Mouse (Mus musculus) stomach, embryonic 16.5 days (tissue): ENCODE data around the gene Spsb4. TPM values are rescaled to one million over a fixed set of nuclear protein-coding genes. Genes with fewer than 3 reads are reported as not detected.
A peak's percentile ranks its signal among the peaks of the same experiment; 100 is the strongest.

Source experiments
- ATAC-seq: fragments of 200-750 bp; cut with Nextera tagmentation; 2 replicates; pipeline ENCODE4 v1.8.0; 2017; ENCODE audit warnings: moderate number of reproducible peaks, moderate TSS enrichment; ENCODE audit not compliant: insufficient read depth, low FRiP score
- H3K27ac ChIP-seq: fragments of 300-500 bp; sonication (generic); 2 replicates; pipeline ENCODE4 v1.5.1; 2014; ENCODE audit warnings: low read length
- H3K27me3 ChIP-seq: fragments of 300-500 bp; sonication (generic); 2 replicates; pipeline ENCODE4 v1.6.1; 2014; ENCODE audit warnings: low read length, control low read depth, mixed read lengths; ENCODE audit not compliant: control insufficient read depth, insufficient read depth
- H3K36me3 ChIP-seq: fragments of 300-500 bp; sonication (generic); 2 replicates; pipeline ENCODE4 v1.6.1; 2014; ENCODE audit warnings: low read length; ENCODE audit not compliant: control insufficient read depth, insufficient read depth
- H3K4me1 ChIP-seq: fragments of 300-500 bp; sonication (generic); 2 replicates; pipeline ENCODE4 v1.6.1; 2014; ENCODE audit warnings: low read length, control low read depth, mixed read lengths; ENCODE audit not compliant: control insufficient read depth, insufficient read depth
- H3K4me2 ChIP-seq: fragments of 300-500 bp; sonication (generic); 2 replicates; pipeline ENCODE4 v1.6.1; 2014; ENCODE audit warnings: low read depth, low read length, mixed read lengths
- H3K4me3 ChIP-seq: fragments of 300-500 bp; sonication (generic); replicated peaks from 2 replicates; pipeline ENCODE4 v1.5.1; 2014; ENCODE audit warnings: mild to moderate bottlenecking, low read length
- H3K9ac ChIP-seq: fragments of 300-500 bp; sonication (generic); 2 replicates; pipeline ENCODE4 v1.6.1; 2014; ENCODE audit warnings: low read length
- H3K9me3 ChIP-seq: fragments of 300-500 bp; sonication (generic); replicated peaks from 2 replicates; pipeline ENCODE4 v1.6.1; 2016; ENCODE audit warnings: low read length, control low read depth; ENCODE audit not compliant: control insufficient read depth
- WGBS: fragments of 180-500 bp; shearing (Covaris S2); extraction: QIAGEN DNeasy Blood & Tissue Kit; methylation state at CpG from one replicate; pipeline ENCODE4 v1.1.7; 2014; 5-methylcytosine and 5-hydroxymethylcytosine counted together
- polyA plus RNA-seq: library from polyadenylated mRNA; unstranded; fragments of >200 nt; fragmentation: Nextera tagmentation; extraction: Ambion mirVana; gene quantifications from 2 replicates; pipeline ENCODE4 v1.2.1, GENCODE M21; 2015

Spsb4 gene
- polyA plus RNA-seq, 1 experiment from 2014 or later = 14.2 TPM

GRCm38 (mm10) chr9:96962714-96963113, 55.9 kb downstream of the Spsb4 start:
- H3K4me3 ChIP-seq = no peak overlapping the region
- H3K4me1 ChIP-seq = peaks cover 3% of the 10 kb centered on the region; the same call in 1 of the 2 replicates
- no peak overlapping the region for H3K4me2 ChIP-seq
- H3K27me3 ChIP-seq = no peaks in the 10 kb centered on the region
- H3K27ac ChIP-seq = no peak overlapping the region
- H3K36me3 ChIP-seq = no peaks in the 10 kb centered on the region
- H3K9ac ChIP-seq = no peak overlapping the region
- 0 out of 2 replicates have a peak, but pooled peaks have one; percentile 8 for ATAC-seq
- H3K9me3 ChIP-seq = no peaks in the 10 kb centered on the region
- 61% methylated on average over 8 of the region's 8 CpGs for WGBS

GRCm38 (mm10) chr9:96961986-96962701, 56.5 kb downstream of the Spsb4 start:
- no peak overlapping the region for H3K4me2 ChIP-seq
- no peaks in the 10 kb centered on the region for H3K36me3 ChIP-seq
- WGBS = 55% methylated on average over 17 of the region's 17 CpGs
- H3K9me3 ChIP-seq = no peaks in the 10 kb centered on the region
- no peak overlapping the region for H3K9ac ChIP-seq
- no peak overlapping the region for H3K4me3 ChIP-seq
- no peaks in the 10 kb centered on the region for H3K27me3 ChIP-seq
- H3K27ac ChIP-seq = no peak overlapping the region
- peak; percentile 33; the same call in 1 of the 2 replicates for ATAC-seq
- H3K4me1 ChIP-seq = peaks cover 3% of the 10 kb centered on the region; the same call in 1 of the 2 replicates

DNA sequence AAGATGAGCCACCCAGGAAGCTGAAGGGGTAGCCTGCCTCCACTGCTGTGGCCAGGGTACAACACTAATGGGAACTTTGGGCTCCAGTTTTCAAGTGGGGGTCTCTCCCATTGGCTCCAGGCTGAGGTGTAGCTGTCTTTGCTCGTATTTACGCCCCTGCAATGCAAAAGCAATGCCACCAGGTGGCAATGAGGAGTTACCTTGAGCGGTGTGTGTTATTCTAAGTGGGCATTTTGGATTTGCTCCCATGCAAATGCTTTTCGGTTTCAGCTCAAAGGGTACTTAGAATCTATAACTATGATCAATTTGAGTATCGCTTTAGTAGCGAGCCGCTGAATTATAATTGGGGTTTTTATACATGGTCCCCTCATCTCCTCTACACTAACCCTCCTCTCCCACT, 57.6 kb downstream of the Spsb4 start:
- H3K4me1 ChIP-seq = peaks cover 3% of the 10 kb centered on the region; the same call in 1 of the 2 replicates
- no peak overlapping the region for H3K4me3 ChIP-seq
- WGBS = 58% methylated on average over 7 of the region's 7 CpGs
- no peak for ATAC-seq
- no peaks in the 10 kb centered on the region for H3K36me3 ChIP-seq
- H3K27me3 ChIP-seq = no peaks in the 10 kb centered on the region
- no peak overlapping the region for H3K4me2 ChIP-seq
- H3K9ac ChIP-seq = no peak overlapping the region
- H3K9me3 ChIP-seq = no peaks in the 10 kb centered on the region
- H3K27ac ChIP-seq = no peak overlapping the region

DNA sequence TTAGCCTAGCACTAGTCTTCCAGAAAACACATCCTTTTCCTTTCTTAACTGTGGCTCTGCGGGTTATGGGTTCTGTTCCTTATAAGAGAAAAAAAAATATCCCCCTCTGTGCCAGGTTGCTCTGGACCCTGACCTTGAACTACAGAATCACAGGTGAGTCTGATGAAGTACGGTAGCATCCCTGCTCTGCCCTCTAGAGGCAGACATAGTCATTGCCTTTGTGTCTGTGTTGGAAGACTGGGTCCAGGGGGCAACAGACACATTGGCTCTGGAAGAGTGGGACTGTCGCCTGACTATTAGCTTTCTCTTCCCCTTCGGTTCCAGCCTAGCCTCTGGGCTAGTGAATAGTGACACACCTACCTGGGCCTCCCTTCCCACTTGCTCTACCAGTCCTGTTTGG, 58.4 kb downstream of the Spsb4 start:
- Histone ChIP-seq H3K9ac (no peak overlapping the region), H3K4me3 (no peak overlapping the region), H3K9me3 (no peaks in the 10 kb centered on the region), H3K4me2 (no peak overlapping the region), H3K27ac (no peak overlapping the region), H3K4me1 (peaks cover 3% of the 10 kb centered on the region; the same call in 1 of the 2 replicates), H3K36me3 (no peaks in the 10 kb centered on the region), H3K27me3 (no peaks in the 10 kb centered on the region)
- ATAC-seq = no peak
- 84% methylated on average over 4 of the region's 4 CpGs for WGBS

DNA sequence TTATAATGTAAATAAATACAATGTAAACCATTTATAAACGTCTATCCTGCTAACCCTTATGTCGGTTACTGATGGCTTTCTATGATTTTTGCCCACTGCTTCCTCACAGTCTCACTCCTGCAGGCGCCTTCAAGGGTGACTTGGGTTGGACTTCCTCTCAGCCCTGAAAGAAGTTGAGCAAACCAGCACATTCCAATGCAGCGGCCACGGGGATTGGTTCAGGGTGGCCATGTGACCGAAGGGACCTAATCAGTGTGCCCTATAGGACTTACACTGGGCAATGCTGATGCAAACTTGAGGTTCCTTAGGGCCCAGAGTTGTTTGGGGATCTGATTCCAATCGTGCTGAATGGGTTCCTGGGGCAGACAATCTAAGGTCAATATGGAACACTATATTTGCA, 59.2 kb downstream of the Spsb4 start:
- no peaks in the 10 kb centered on the region for H3K9me3 ChIP-seq
- no peaks in the 10 kb centered on the region for H3K36me3 ChIP-seq
- no peak overlapping the region for H3K4me2 ChIP-seq
- WGBS = 74% methylated on average over 7 of the region's 7 CpGs
- peaks cover 3% of the 10 kb centered on the region; the same call in 1 of the 2 replicates for H3K4me1 ChIP-seq
- ATAC-seq = no peak
- no peak overlapping the region for H3K27ac ChIP-seq
- H3K27me3 ChIP-seq = no peaks in the 10 kb centered on the region
- H3K4me3 ChIP-seq = no peak overlapping the region
- no peak overlapping the region for H3K9ac ChIP-seq

DNA sequence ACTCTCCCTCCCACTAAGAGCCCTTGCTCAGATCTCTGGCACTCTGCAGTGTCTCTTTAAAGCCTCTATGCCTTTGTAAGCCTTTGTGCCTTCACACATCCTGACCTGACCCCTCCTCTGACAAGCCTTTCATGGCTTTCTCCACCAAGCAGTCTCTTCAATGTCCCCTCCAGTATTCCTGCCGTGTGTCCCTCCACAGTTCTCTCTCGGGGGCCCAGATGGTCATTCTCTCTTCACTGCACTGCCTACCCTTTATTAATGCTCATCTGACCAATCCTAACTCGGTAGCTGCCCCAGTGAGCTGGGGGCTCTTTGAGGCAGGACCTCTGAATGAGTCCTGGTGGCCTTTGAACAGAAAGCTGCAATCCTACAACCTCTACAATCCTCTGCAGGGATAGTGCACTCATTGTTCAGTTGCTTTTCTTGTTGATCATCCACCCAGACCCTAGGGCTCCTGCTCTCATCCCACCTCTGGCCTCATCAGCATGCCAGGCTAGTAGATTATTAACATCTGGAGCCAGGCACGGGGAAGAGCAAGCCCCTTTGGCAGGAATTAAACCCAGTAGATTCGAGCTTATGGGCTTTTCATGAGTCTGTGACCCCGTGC, 60.5 kb downstream of the Spsb4 start:
- ATAC-seq = no peak
- 37% methylated on average over 6 of the region's 6 CpGs for WGBS
- Histone ChIP-seq H3K9ac (no peak overlapping the region), H3K9me3 (no peaks in the 10 kb centered on the region), H3K27ac (no peak overlapping the region), H3K4me1 (0 out of 2 replicates have a peak, but pooled peaks cover 2% of the 10 kb centered on the region), H3K36me3 (no peaks in the 10 kb centered on the region), H3K4me2 (no peak overlapping the region), H3K27me3 (no peaks in the 10 kb centered on the region), H3K4me3 (no peak overlapping the region)

GRCm38 (mm10) chr9:96957298-96957865, 61.3 kb downstream of the Spsb4 start:
- Histone ChIP-seq H3K36me3 (no peaks in the 10 kb centered on the region), H3K9ac (no peak overlapping the region), H3K4me2 (no peak overlapping the region), H3K9me3 (no peaks in the 10 kb centered on the region), H3K27me3 (no peaks in the 10 kb centered on the region), H3K4me1 (peaks cover 4% of the 10 kb centered on the region; the same call in 1 of the 2 replicates), H3K27ac (no peak overlapping the region), H3K4me3 (no peak overlapping the region)
- no peak for ATAC-seq
- 45% methylated on average over 6 of the region's 6 CpGs for WGBS

DNA sequence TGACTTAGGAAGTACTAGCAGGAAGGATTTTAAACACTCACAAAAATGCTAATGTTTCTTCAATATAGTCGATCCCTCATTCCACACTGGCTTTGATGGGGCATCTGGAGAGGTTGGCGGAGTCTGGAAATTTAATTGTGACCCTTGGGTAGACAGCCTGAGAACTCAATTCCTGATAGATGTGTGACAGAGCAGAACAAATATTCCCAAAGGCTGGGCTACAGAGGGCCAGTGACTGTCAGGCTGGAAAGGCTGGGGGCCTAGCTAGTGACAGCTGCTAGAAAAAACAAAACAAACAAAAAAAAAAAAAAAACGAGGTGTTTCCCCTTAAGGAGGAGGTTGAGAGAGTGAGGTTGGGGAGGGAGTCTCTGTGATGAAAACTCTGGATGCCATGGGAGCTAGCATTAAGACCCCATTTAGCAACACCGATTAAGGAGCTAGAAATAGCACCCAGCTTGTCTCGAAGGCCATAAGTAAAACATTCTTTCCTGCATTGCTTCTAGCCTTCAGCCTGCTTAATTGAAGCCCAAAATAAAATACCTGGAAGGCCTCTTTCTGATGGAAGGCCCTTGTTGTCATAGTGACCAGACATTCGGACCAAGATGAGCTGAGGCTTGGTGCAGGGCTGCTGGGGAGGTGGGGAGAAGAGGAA, 61.9 kb downstream of the Spsb4 start:
- Histone ChIP-seq H3K9ac (no peak overlapping the region), H3K9me3 (no peaks in the 10 kb centered on the region), H3K36me3 (no peaks in the 10 kb centered on the region), H3K27me3 (no peaks in the 10 kb centered on the region), H3K27ac (no peak overlapping the region), H3K4me2 (no peak overlapping the region), H3K4me1 (peaks cover 8% of the 10 kb centered on the region; the same call in 1 of the 2 replicates), H3K4me3 (no peak overlapping the region)
- ATAC-seq = no peak
- 47% methylated on average over 6 of the region's 6 CpGs for WGBS
